Mouse (Mus musculus) stomach, adult 2 months (tissue): Measurements from ENCODE around the gene Mrgpra3. TPM values are rescaled to one million over a fixed set of nuclear protein-coding genes. Genes with fewer than 3 reads are reported as not detected.

Source experiments
- polyA plus RNA-seq: library from polyadenylated mRNA; depleted of rRNA; stranded (reverse); fragments of >200 nt; gene quantifications from 2 replicates; pipeline ENCODE4 v1.2.3, GENCODE M21; 2012; rRNA removed

Gene Mrgpra3
- not detected in 2 replicates for polyA plus RNA-seq

GRCm38 (mm10) chr7:47601272-47601671 is at the start of gene Mrgpra3:
TSS of gene Mrgpra3 (minus strand) at chr7:47601372.

Other genes starting within 250 kb of the Mrgpra3 start
- gene Mrgpra1, start 247.1 kb downstream of the Mrgpra3 start, polyA plus RNA-seq = not detected in 2 replicates
- gene Mrgpra2a, start 149.2 kb downstream of the Mrgpra3 start, polyA plus RNA-seq = not detected in 2 replicates
- gene Mrgpra2b, start 72.5 kb downstream of the Mrgpra3 start, polyA plus RNA-seq = not detected in 2 replicates